In the genomic region with DNA sequence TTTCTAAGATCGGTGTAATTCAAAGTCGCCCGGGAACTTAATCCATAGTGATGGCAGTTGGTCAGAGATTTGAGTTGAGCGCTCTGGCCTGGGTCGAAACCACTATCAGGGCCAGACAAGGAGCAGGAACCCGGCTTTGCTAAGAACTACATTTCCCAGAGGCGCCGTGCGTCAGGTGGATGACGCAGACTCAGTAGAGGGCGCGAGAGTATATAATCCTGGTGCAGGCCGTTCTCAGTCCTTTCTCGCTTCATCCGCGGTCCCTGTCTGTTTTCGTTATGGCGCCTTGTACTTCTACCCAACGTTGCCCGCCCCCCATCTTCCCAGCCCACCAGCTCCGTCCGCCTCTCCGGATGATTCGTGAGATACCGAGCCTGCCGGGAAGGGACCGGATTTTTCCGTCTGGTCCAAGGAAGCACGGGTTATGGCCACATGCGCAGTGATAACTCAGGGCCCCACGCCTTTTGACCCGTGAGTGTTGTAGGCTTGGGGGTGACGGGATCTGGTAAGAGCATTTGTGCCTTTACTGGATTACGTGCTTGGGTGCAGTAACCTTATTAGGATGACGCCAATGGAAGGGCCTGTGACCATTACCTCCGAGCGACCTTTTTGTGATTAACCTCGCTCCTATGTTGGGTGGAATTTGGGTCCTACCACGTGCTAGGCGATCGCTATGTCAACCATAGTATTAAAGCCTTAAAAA, we compare ENCODE assay signal across 8 mouse cellular contexts. TPM values are rescaled to one million over a fixed set of nuclear protein-coding genes. Genes with fewer than 3 reads are reported as not detected.
DNase-seq lines count a peak whose midpoint lies in the region; ATAC-seq and TF ChIP-seq lines count a peak whose summit lies in the region.

No protein-coding gene starts in this region.

- 1% methylated on average over 41 of the region's 41 CpGs for WGBS in forebrain, embryonic 12.5 days
- under 1% methylated on average over 41 of the region's 41 CpGs for WGBS in large intestine, adult 2 months
- under 1% methylated on average over 41 of the region's 41 CpGs for WGBS in liver, postnatal 0 days (ENCODE audit: insufficient replicate concordance)
- under 1% methylated on average over 41 of the region's 41 CpGs for WGBS in neural tube, embryonic 14.5 days

- H3K27me3 ChIP-seq in CH12.LX (replicated peaks) = no peaks in the 10 kb centered on the region
- no peaks in the 10 kb centered on the region for H3K27me3 ChIP-seq in forebrain, embryonic 12.5 days
- H3K27me3 ChIP-seq in liver, postnatal 0 days (ENCODE audit: insufficient read depth, low read length) = no peaks in the 10 kb centered on the region
- H3K27me3 ChIP-seq in neural tube, embryonic 14.5 days (ENCODE audit: control insufficient read depth, insufficient read depth, low read length) = no peaks in the 10 kb centered on the region

- H3K4me1 ChIP-seq in CH12.LX (ENCODE audit: control insufficient read depth in 1 of 2, insufficient read depth in 2 of 2) = peaks cover 0 to 8% of the 10 kb centered on the region in 2 experiments; a peak in 1 of 4 replicates
- peaks cover 15% of the 10 kb centered on the region for H3K4me1 ChIP-seq in forebrain, embryonic 12.5 days
- H3K4me1 ChIP-seq in liver, postnatal 0 days (ENCODE audit: insufficient read depth) = peaks cover 12% of the 10 kb centered on the region
- peaks cover 9% of the 10 kb centered on the region for H3K4me1 ChIP-seq in neural tube, embryonic 14.5 days (ENCODE audit: control insufficient read depth, insufficient read depth, low read length)

- no peaks in the 10 kb centered on the region for H3K9me3 ChIP-seq in CH12.LX (replicated peaks; ENCODE audit: low read length)
- no peaks in the 10 kb centered on the region for H3K9me3 ChIP-seq in forebrain, embryonic 12.5 days
- no peaks in the 10 kb centered on the region for H3K9me3 ChIP-seq in liver, postnatal 0 days (ENCODE audit: low read length)
- no peaks in the 10 kb centered on the region for H3K9me3 ChIP-seq in neural tube, embryonic 14.5 days (ENCODE audit: control insufficient read depth, low read length)

- TF ChIP-seq CTCF in CH12.LX (conservative IDR thresholded peaks at IDR 0.05 in 1 of 2, IDR thresholded peaks at IDR 0.05 in 1 of 2; ENCODE audit: low read depth in 2 of 2, low read length in 2 of 2) = no peak
- 0 out of 2 replicates have a peak, but pooled peaks have one; percentile 13 for TF ChIP-seq CTCF in liver, postnatal 0 days (IDR thresholded peaks at IDR 0.05; ENCODE audit: low read depth)

- peak; percentile 100 for TF ChIP-seq POLR2A in CH12.LX (IDR thresholded peaks at IDR 0.05; ENCODE audit: low read depth, low read length)

- H3K4me2 ChIP-seq in CH12.LX (ENCODE audit: insufficient read depth, low read depth, poor library complexity, severe bottlenecking) = no peak overlapping the region
- peak overlapping the region; percentile 86 for H3K4me2 ChIP-seq in forebrain, embryonic 12.5 days
- H3K4me2 ChIP-seq in liver, postnatal 0 days (ENCODE audit: low read depth, low read length) = peak overlapping the region; percentile 80
- H3K4me2 ChIP-seq in neural tube, embryonic 14.5 days (ENCODE audit: low read depth, low read length) = peak overlapping the region; percentile 72

- H3K36me3 ChIP-seq in CH12.LX (replicated peaks in 1 of 2; ENCODE audit: control insufficient read depth in 1 of 2, insufficient read depth in 1 of 2, low read length in 1 of 2) = peaks cover 25 to 38% of the 10 kb centered on the region in 2 experiments
- peaks cover 36% of the 10 kb centered on the region for H3K36me3 ChIP-seq in forebrain, embryonic 12.5 days (replicated peaks)
- H3K36me3 ChIP-seq in liver, postnatal 0 days (replicated peaks; ENCODE audit: insufficient read depth, low read length) = peaks cover 27% of the 10 kb centered on the region
- H3K36me3 ChIP-seq in neural tube, embryonic 14.5 days (ENCODE audit: control insufficient read depth, insufficient read depth, low read length) = peaks cover 30% of the 10 kb centered on the region; the same call in 1 of the 2 replicates

- peak overlapping the region; percentile 93 for H3K27ac ChIP-seq in CH12.LX (ENCODE audit: insufficient read depth, low read depth)
- H3K27ac ChIP-seq in forebrain, embryonic 12.5 days = peak overlapping the region; percentile 85
- H3K27ac ChIP-seq in liver, postnatal 0 days (ENCODE audit: low read depth) = peak overlapping the region; percentile 71
- H3K27ac ChIP-seq in neural tube, embryonic 14.5 days (ENCODE audit: low read depth, low read length) = peak overlapping the region; percentile 95

- no peak for TF ChIP-seq RAD21 in CH12.LX (IDR thresholded peaks at IDR 0.05; ENCODE audit: low read depth, low read length)

- in situ Hi-C loops in CH12.LX (cut with MboI; ENCODE audit: low pct_ligation_motif_present, low pct_unique_long_range_greater_than_20kb, low sequenced_read_pairs) = loop anchor here (25.0 kb wide), 1 partner anchor 204 kb away; the partner anchor contains the start of gene Sesn2

- peaks cover 16% of the 10 kb centered on the region for H3K79me2 ChIP-seq in CH12.LX (replicated peaks; ENCODE audit: control insufficient read depth, extremely low read depth, insufficient read depth, poor library complexity, severe bottlenecking)

- H3K4me3 ChIP-seq in CH12.LX (replicated peaks in 1 of 3; ENCODE audit: low read depth in 2 of 3, low read length in 2 of 3, poor library complexity in 1 of 3) = peak overlapping the region; percentile 91 to 97 (median 94)
- peak overlapping the region; percentile 71 for H3K4me3 ChIP-seq in forebrain, embryonic 12.5 days (replicated peaks)
- H3K4me3 ChIP-seq in liver, postnatal 0 days (ENCODE audit: low read depth, low read length) = peak overlapping the region; percentile 79
- H3K4me3 ChIP-seq in neural tube, embryonic 14.5 days (ENCODE audit: low read depth, low read length) = peak overlapping the region; percentile 71

- dilution Hi-C loops in CH12.LX (cut with MboI; ENCODE audit: extremely low pct_ligation_motif_present, extremely low pct_unique_long_range_greater_than_20kb, low sequenced_read_pairs) = no loop called here

- peak; percentile 94 for DNase-seq in CH12.LX (ENCODE audit: extremely low read depth)
- peak; percentile 89 for DNase-seq in c-Kit-positive CD71-positive TER-119-positive erythroid progenitor cells, embryonic 14.5 days (ENCODE audit: low spot score)
- peak; percentile 94 to 95 for DNase-seq in heart, postnatal 10 days
- peak; percentile 75 for DNase-seq in large intestine, adult 2 months (ENCODE audit: low read depth, low spot score)
- DNase-seq in liver, postnatal 0 days = peak; percentile 87
- peak; percentile 88 for DNase-seq in testis, postnatal 10 days (ENCODE audit: low spot score)

- peak; percentile 95 for ATAC-seq in forebrain, embryonic 12.5 days (ENCODE audit: low FRiP score)
- ATAC-seq in liver, postnatal 0 days = peak; percentile 90
- peak; percentile 94 for ATAC-seq in neural tube, embryonic 14.5 days (ENCODE audit: low read depth)

- intact Hi-C loops in heart, postnatal 10 days (cut with DNase I) = loop anchor here (2.0 kb wide), 2 partner anchors 20 to 34 kb away; partner anchors contain the start of genes Taf12 and Trnau1ap

- H3K9ac ChIP-seq in CH12.LX (ENCODE audit: insufficient read depth, low read depth) = peak overlapping the region; percentile 98
- H3K9ac ChIP-seq in forebrain, embryonic 12.5 days = peak overlapping the region; percentile 85
- H3K9ac ChIP-seq in liver, postnatal 0 days (replicated peaks) = peak overlapping the region; percentile 81
- peak overlapping the region; percentile 98 for H3K9ac ChIP-seq in neural tube, embryonic 14.5 days (replicated peaks; ENCODE audit: low read depth, low read length)

- TF ChIP-seq EP300 in CH12.LX (IDR thresholded peaks at IDR 0.05; ENCODE audit: low read length) = no peak
- no peak; the same call in 1 of the 2 replicates for TF ChIP-seq EP300 in liver, postnatal 0 days (IDR thresholded peaks at IDR 0.05; ENCODE audit: low read depth)

RNA-seq across cellular contexts. Expression of gene Rab42, which starts 5.4 kb away (rescaled TPM):
- total RNA-seq in CH12.LX (2012; rRNA removed) (0.38 and 0.51 TPM in 2 replicates), CH12.LX (2014; rRNA removed) (not detected in 2 replicates)
- 0.31 TPM in 1 of 2 replicates, not detected in the other for polyA plus RNA-seq in CH12.LX (2012; ENCODE audit: insufficient read length, low read depth)
- 0.78 and 0.82 TPM in 2 replicates for polyA plus RNA-seq in forebrain, embryonic 12.5 days (2016; fragmentation: Nextera tagmentation; extraction: Ambion mirVana)
- 1 to 10 TPM; 1.1 TPM for total RNA-seq in heart, postnatal 10 days (2021)
- polyA plus RNA-seq in large intestine, adult 2 months (2012; rRNA removed) = 0.88 and 0.89 TPM in 2 replicates
- polyA plus RNA-seq in liver, postnatal 0 days (2015; fragmentation: Nextera tagmentation; extraction: Ambion mirVana) = 0.30 and 0.73 TPM in 2 replicates
- 1.4 and 3.0 TPM in 2 replicates for polyA plus RNA-seq in neural tube, embryonic 14.5 days (2014; fragmentation: Nextera tagmentation; extraction: Ambion mirVana)

RNA-seq across cellular contexts. Expression of gene Trnau1ap, which starts 20.8 kb away (rescaled TPM):
- total RNA-seq in CH12.LX (2012; rRNA removed) (71.5 and 86.5 TPM in 2 replicates), CH12.LX (2014; rRNA removed) (70.6 and 80.5 TPM in 2 replicates)
- 60.7 and 64.4 TPM in 2 replicates for polyA plus RNA-seq in CH12.LX (2012; ENCODE audit: insufficient read length, low read depth)
- polyA plus RNA-seq in forebrain, embryonic 12.5 days (2016; fragmentation: Nextera tagmentation; extraction: Ambion mirVana) = 77.8 and 88.3 TPM in 2 replicates
- total RNA-seq in heart, postnatal 10 days (2021) = 10 to 100 TPM; 28.3 to 29.5 TPM
- polyA plus RNA-seq in large intestine, adult 2 months (2012; rRNA removed) = 13.5 and 19.6 TPM in 2 replicates
- polyA plus RNA-seq in liver, postnatal 0 days (2015; fragmentation: Nextera tagmentation; extraction: Ambion mirVana) = 30.4 and 33.8 TPM in 2 replicates
- polyA plus RNA-seq in neural tube, embryonic 14.5 days (2014; fragmentation: Nextera tagmentation; extraction: Ambion mirVana) = 66.0 and 71.9 TPM in 2 replicates

RNA-seq across cellular contexts. Expression of gene Taf12, which starts 34.4 kb away (rescaled TPM):
- total RNA-seq in CH12.LX (2012; rRNA removed) (29.8 and 40.2 TPM in 2 replicates), CH12.LX (2014; rRNA removed) (74.7 and 86.1 TPM in 2 replicates)
- 47.8 and 53.5 TPM in 2 replicates for polyA plus RNA-seq in CH12.LX (2012; ENCODE audit: insufficient read length, low read depth)
- polyA plus RNA-seq in forebrain, embryonic 12.5 days (2016; fragmentation: Nextera tagmentation; extraction: Ambion mirVana) = 61.0 and 61.2 TPM in 2 replicates
- total RNA-seq in heart, postnatal 10 days (2021) = 10 to 100 TPM; 21.8 to 28.0 TPM
- polyA plus RNA-seq in large intestine, adult 2 months (2012; rRNA removed) = 12.7 and 13.5 TPM in 2 replicates
- polyA plus RNA-seq in liver, postnatal 0 days (2015; fragmentation: Nextera tagmentation; extraction: Ambion mirVana) = 27.8 and 28.2 TPM in 2 replicates
- 39.8 and 40.2 TPM in 2 replicates for polyA plus RNA-seq in neural tube, embryonic 14.5 days (2014; fragmentation: Nextera tagmentation; extraction: Ambion mirVana)

RNA-seq across cellular contexts. Expression of gene Rcc1, which starts 44.8 kb away (rescaled TPM):
- total RNA-seq in CH12.LX (2012; rRNA removed) = 93.6 and 126 TPM in 2 replicates
- 148 and 150 TPM in 2 replicates for total RNA-seq in CH12.LX (2014; rRNA removed)
- polyA plus RNA-seq in CH12.LX (2012; ENCODE audit: insufficient read length, low read depth) = 149 and 170 TPM in 2 replicates
- polyA plus RNA-seq in forebrain, embryonic 12.5 days (2016; fragmentation: Nextera tagmentation; extraction: Ambion mirVana) = 103 and 109 TPM in 2 replicates
- total RNA-seq in heart, postnatal 10 days (2021) = 10 to 100 TPM; 13.9 to 17.0 TPM
- polyA plus RNA-seq in large intestine, adult 2 months (2012; rRNA removed) = 24.6 and 27.8 TPM in 2 replicates
- 21.3 and 25.6 TPM in 2 replicates for polyA plus RNA-seq in liver, postnatal 0 days (2015; fragmentation: Nextera tagmentation; extraction: Ambion mirVana)
- 14.0 and 22.1 TPM in 2 replicates for polyA plus RNA-seq in neural tube, embryonic 14.5 days (2014; fragmentation: Nextera tagmentation; extraction: Ambion mirVana)

RNA-seq across cellular contexts. Expression of gene Gmeb1, which starts 47.2 kb away (rescaled TPM):
- 8.8 and 9.0 TPM in 2 replicates for total RNA-seq in CH12.LX (2012; rRNA removed)
- total RNA-seq in CH12.LX (2014; rRNA removed) = 7.9 and 8.2 TPM in 2 replicates
- polyA plus RNA-seq in CH12.LX (2012; ENCODE audit: insufficient read length, low read depth) = 18.0 and 19.3 TPM in 2 replicates
- 46.3 and 47.8 TPM in 2 replicates for polyA plus RNA-seq in forebrain, embryonic 12.5 days (2016; fragmentation: Nextera tagmentation; extraction: Ambion mirVana)
- total RNA-seq in heart, postnatal 10 days (2021) = 10 to 100 TPM; 14.5 TPM
- 11.7 and 15.8 TPM in 2 replicates for polyA plus RNA-seq in large intestine, adult 2 months (2012; rRNA removed)
- polyA plus RNA-seq in liver, postnatal 0 days (2015; fragmentation: Nextera tagmentation; extraction: Ambion mirVana) = 6.9 and 8.9 TPM in 2 replicates
- polyA plus RNA-seq in neural tube, embryonic 14.5 days (2014; fragmentation: Nextera tagmentation; extraction: Ambion mirVana) = 38.1 and 38.3 TPM in 2 replicates

Comparison
In these comparisons a context has a peak if more than half of its experiments do, and no peak if none do; other contexts are left out.
1. Peak in every context shown above with its lines: DNase-seq, ATAC-seq, H3K4me3 ChIP-seq and H3K27ac ChIP-seq.